ENCODE assay signal across 17 mouse cellular contexts in genomic region chr4:152691302-152691701, GRCm38 (mm10).
DNase-seq lines count a peak whose midpoint lies in the region; ATAC-seq and TF ChIP-seq lines count a peak whose summit lies in the region.
"Had no signal": no experiment of that assay in that cellular context is flagged by ENCODE, and none has a peak within 500 bp of the region (broad histone marks: within the 10 kb centered on the region; RNA-seq: fewer than 3 reads in every experiment).

No protein-coding gene starts in this region.

- intact Hi-C loops in left cerebral cortex, postnatal 4 days (cut with DNase I): no loop called here

- no peak overlapping the region for H3K9ac ChIP-seq in hindbrain, embryonic 15.5 days
- no peak overlapping the region for H3K9ac ChIP-seq in hindbrain, embryonic 12.5 days
- H3K9ac ChIP-seq in midbrain, postnatal 0 days (replicated peaks; ENCODE audit: low read length, poor library complexity, severe bottlenecking): no peak overlapping the region
- H3K9ac ChIP-seq: limb, embryonic 13.5 days had no signal

- DNase-seq in cerebellum, postnatal 10 days: peak; percentile 65 to 78
- no peak for DNase-seq in cerebellum, adult 8-10 months
- DNase-seq in left cerebral cortex, postnatal 4 days: peak; percentile 71
- no peak for DNase-seq in left cerebral cortex, adult 11 months (ENCODE audit: low spot score)
- peak; percentile 80 for DNase-seq in midbrain, postnatal 0 days (ENCODE audit: low spot score)
- DNase-seq in lung, adult 18-20 months: no peak
- DNase-seq: cerebellum, adult 18-20 months; gastrocnemius, postnatal 14 days; heart, postnatal 36 days; kidney, adult 11 months; lung, adult 2 months; thymus, postnatal 4 days had no signal

- no peak overlapping the region for H3K4me3 ChIP-seq in hindbrain, embryonic 15.5 days
- no peak overlapping the region for H3K4me3 ChIP-seq in hindbrain, embryonic 12.5 days
- H3K4me3 ChIP-seq in midbrain, postnatal 0 days (ENCODE audit: low read depth, low read length): no peak overlapping the region
- H3K4me3 ChIP-seq: limb, embryonic 13.5 days; myocyte had no signal

- H3K27me3 ChIP-seq in hindbrain, embryonic 15.5 days: no peaks in the 10 kb centered on the region
- no peaks in the 10 kb centered on the region for H3K27me3 ChIP-seq in hindbrain, embryonic 12.5 days
- H3K27me3 ChIP-seq in midbrain, postnatal 0 days (ENCODE audit: insufficient read depth, low read length): peaks cover 4% of the 10 kb centered on the region; the same call in 1 of the 2 replicates
- H3K27me3 ChIP-seq: CH12.LX had no signal

- peaks cover 12% of the 10 kb centered on the region for H3K4me1 ChIP-seq in hindbrain, embryonic 15.5 days (replicated peaks)
- peaks cover 16% of the 10 kb centered on the region for H3K4me1 ChIP-seq in hindbrain, embryonic 12.5 days
- H3K4me1 ChIP-seq in midbrain, postnatal 0 days (ENCODE audit: insufficient read depth, low read length): no peaks in the 10 kb centered on the region
- H3K4me1 ChIP-seq: limb, embryonic 13.5 days had no signal

- ATAC-seq in hindbrain, embryonic 15.5 days (ENCODE audit: low FRiP score, low read depth): peak; percentile 24; the same call in 1 of the 2 replicates
- ATAC-seq in hindbrain, embryonic 12.5 days (ENCODE audit: low FRiP score): no peak
- no peak for ATAC-seq in midbrain, postnatal 0 days (ENCODE audit: low FRiP score)

- 57% methylated on average over 13 of the region's 13 CpGs for WGBS in hindbrain, embryonic 15.5 days
- WGBS in hindbrain, embryonic 12.5 days: 66% methylated on average over 13 of the region's 13 CpGs
- WGBS in midbrain, postnatal 0 days: 61% methylated on average over 13 of the region's 13 CpGs

- H3K36me3 ChIP-seq in hindbrain, embryonic 15.5 days: no peaks in the 10 kb centered on the region
- H3K36me3 ChIP-seq in hindbrain, embryonic 12.5 days: no peaks in the 10 kb centered on the region
- H3K36me3 ChIP-seq in midbrain, postnatal 0 days (ENCODE audit: insufficient read depth, low read length): no peaks in the 10 kb centered on the region
- H3K36me3 ChIP-seq: limb, embryonic 13.5 days had no signal

- peak overlapping the region; percentile 59; the same call in 1 of the 2 replicates for H3K27ac ChIP-seq in hindbrain, embryonic 15.5 days (replicated peaks)
- no peak overlapping the region for H3K27ac ChIP-seq in hindbrain, embryonic 12.5 days
- no peak overlapping the region for H3K27ac ChIP-seq in midbrain, postnatal 0 days (ENCODE audit: low read depth, low read length)
- H3K27ac ChIP-seq: limb, embryonic 13.5 days had no signal

- no peaks in the 10 kb centered on the region for H3K9me3 ChIP-seq in hindbrain, embryonic 15.5 days
- H3K9me3 ChIP-seq in hindbrain, embryonic 12.5 days (replicated peaks): no peaks in the 10 kb centered on the region
- no peaks in the 10 kb centered on the region for H3K9me3 ChIP-seq in midbrain, postnatal 0 days (ENCODE audit: low read length)

- TF ChIP-seq CTCF in midbrain, postnatal 0 days (IDR thresholded peaks at IDR 0.05): no peak

- H3K4me2 ChIP-seq in hindbrain, embryonic 15.5 days: no peak overlapping the region
- no peak overlapping the region for H3K4me2 ChIP-seq in hindbrain, embryonic 12.5 days (replicated peaks)
- no peak overlapping the region for H3K4me2 ChIP-seq in midbrain, postnatal 0 days (ENCODE audit: low read depth, low read length, poor library complexity, severe bottlenecking)
- H3K4me2 ChIP-seq: limb, embryonic 13.5 days had no signal

Comparison
In these comparisons a context has a peak if more than half of its experiments do, and no peak if none do; other contexts are left out.
1. DNase-seq: peak in cerebellum, postnatal 10 days (2 of 2), left cerebral cortex, postnatal 4 days (single experiment) and midbrain, postnatal 0 days (single experiment); none in cerebellum, adult 8-10 months (single experiment), left cerebral cortex, adult 11 months (single experiment) and lung, adult 18-20 months (0 of 2).